Mouse (Mus musculus) gastrocnemius, adult 2 months (tissue): Measurements from ENCODE around the gene Abcc4. TPM values are rescaled to one million over a fixed set of nuclear protein-coding genes. Genes with fewer than 3 reads are reported as not detected.
A peak's percentile ranks its signal among the peaks of the same experiment; 100 is the strongest.

Experiments used
- DNase-seq: peaks from one replicate; pipeline ENCODE4 v3.0.0; 2022
- H3K27ac ChIP-seq: fragments of 200-600 bp; 2 replicates; pipeline ENCODE4 v1.8.1; 2022; ENCODE audit warnings: mild to moderate bottlenecking
- H3K4me3 ChIP-seq: fragments of 200-600 bp; 2 replicates; pipeline ENCODE4 v1.8.1; 2022; ENCODE audit warnings: mild to moderate bottlenecking, moderate library complexity
- CTCF ChIP-seq: fragments of 200-600 bp; IDR thresholded peaks from 2 replicates; pipeline ENCODE4 v1.8.1; 2022; ENCODE audit warnings: antibody characterized with exemption, mild to moderate bottlenecking, moderate library complexity
- intact Hi-C: fragments of 180-260 bp; cut with DNase I; formaldehyde crosslinking; loops from one replicate; pipeline ENCODE4 v1.15.1; 2025
- long read RNA-seq, 2 experiments: library from polyadenylated mRNA; stranded (forward); transcript quantifications; one replicate each; pipeline ENCODE4 v2.0.0; 2021
- total RNA-seq, 2 experiments: library from RNA; stranded (reverse); gene quantifications; 2 replicates each; pipeline ENCODE4 v1.2.3; 2021

The Abcc4 gene
- 10 to 100 TPM; 10.1 to 12.2 TPM for total RNA-seq
- long read RNA-seq, experiment 1, full-length matches to known transcripts = 3 of 9 reads
- long read RNA-seq, experiment 1, partial matches to known transcripts = 4 of 9 reads
- long read RNA-seq, experiment 1, other reads (novel, unspliced or antisense) = 2 of 9 reads
- long read RNA-seq, experiment 2, full-length matches to known transcripts = 1 of 3 reads
- long read RNA-seq, experiment 2, partial matches to known transcripts = 1 of 3 reads
- long read RNA-seq, experiment 2, other reads (novel, unspliced or antisense) = 1 of 3 reads

- DNase-seq = peak; percentile 95
- Histone ChIP-seq H3K27ac (peak within 1 kb of the TSS; percentile 96), H3K4me3 (peak within 1 kb of the TSS; percentile 89)
- intact Hi-C loops = loop anchor here (2.0 to 10.0 kb wide), 2 partner anchors 71 to 299 kb away; no protein-coding TSS in a partner anchor
- peak; percentile 19; the same call in 1 of the 2 replicates for TF ChIP-seq CTCF
These were observed at the start of gene Abcc4 for GRCm38 (mm10) chr14:118705808-118706731. Abcc4 (minus strand) TSS chr14:118706219.

GRCm38 (mm10) chr14:118751193-118751753, 45.3 kb upstream of the Abcc4 start:
- Histone ChIP-seq H3K27ac (no peak overlapping the region), H3K4me3 (no peak overlapping the region)
- intact Hi-C loops = no loop called here
- no peak for TF ChIP-seq CTCF
- DNase-seq = no peak

GRCm38 (mm10) chr14:118750505-118751192, 44.6 kb upstream of the Abcc4 start:
- no peak overlapping the region for H3K27ac ChIP-seq
- H3K4me3 ChIP-seq = no peak overlapping the region
- TF ChIP-seq CTCF = no peak
- no peak for DNase-seq
- intact Hi-C loops = no loop called here

GRCm38 (mm10) chr14:118749715-118750114, 43.7 kb upstream of the Abcc4 start:
- TF ChIP-seq CTCF = no peak
- no peak for DNase-seq
- intact Hi-C loops = no loop called here

GRCm38 (mm10) chr14:118749068-118749467, 43.0 kb upstream of the Abcc4 start:
- no peak overlapping the region for H3K4me3 ChIP-seq
- H3K27ac ChIP-seq = no peak overlapping the region
- TF ChIP-seq CTCF = no peak
- no peak for DNase-seq
- intact Hi-C loops = no loop called here

More at GRCm38 (mm10) chr14:118749715-118750114, 43.7 kb upstream of the Abcc4 start:
- Histone ChIP-seq H3K4me3 (no peak overlapping the region), H3K27ac (no peak overlapping the region)

- intact Hi-C loops = no loop called here
- no peak for DNase-seq
- no peak overlapping the region for H3K27ac ChIP-seq
- TF ChIP-seq CTCF = no peak
- no peak overlapping the region for H3K4me3 ChIP-seq
These were observed 36.8 kb upstream of the Abcc4 start for GRCm38 (mm10) chr14:118742862-118743261.

GRCm38 (mm10) chr14:118741780-118742179, 35.8 kb upstream of the Abcc4 start:
- intact Hi-C loops = no loop called here
- Histone ChIP-seq H3K4me3 (no peak overlapping the region), H3K27ac (no peak overlapping the region)
- DNase-seq = no peak
- TF ChIP-seq CTCF = no peak

- Histone ChIP-seq H3K4me3 (no peak overlapping the region), H3K27ac (peak overlapping the region; percentile 25; the same call in 1 of the 2 replicates)
- no peak for TF ChIP-seq CTCF
- intact Hi-C loops = no loop called here
- DNase-seq = no peak
These were observed 31.4 kb upstream of the Abcc4 start for GRCm38 (mm10) chr14:118737251-118737888.

GRCm38 (mm10) chr14:118735114-118735513, 29.1 kb upstream of the Abcc4 start:
- intact Hi-C loops = no loop called here
- no peak overlapping the region for H3K27ac ChIP-seq
- no peak for DNase-seq
- TF ChIP-seq CTCF = no peak
- H3K4me3 ChIP-seq = no peak overlapping the region

GRCm38 (mm10) chr14:118733146-118733545, 27.1 kb upstream of the Abcc4 start:
- intact Hi-C loops = no loop called here
- no peak for DNase-seq
- no peak overlapping the region for H3K4me3 ChIP-seq
- no peak for TF ChIP-seq CTCF
- no peak overlapping the region for H3K27ac ChIP-seq

- Histone ChIP-seq H3K4me3 (no peak overlapping the region), H3K27ac (no peak overlapping the region)
- no peak for TF ChIP-seq CTCF
- intact Hi-C loops = no loop called here
- no peak for DNase-seq
These were observed 24.6 kb upstream of the Abcc4 start for GRCm38 (mm10) chr14:118730631-118731030.

- intact Hi-C loops = no loop called here
- no peak for TF ChIP-seq CTCF
- DNase-seq = no peak
These were observed 19.4 kb upstream of the Abcc4 start for GRCm38 (mm10) chr14:118725467-118725866.

More at GRCm38 (mm10) chr14:118725467-118725866, 19.4 kb upstream of the Abcc4 start:
- no peak overlapping the region for H3K4me3 ChIP-seq
- no peak overlapping the region for H3K27ac ChIP-seq
